Mouse (Mus musculus): ENCODE measurements around the gene Atp13a3.

- TF ChIP-seq CTCF (IDR thresholded peaks at IDR 0.05; ENCODE audit: borderline replicate concordance, extremely low read depth, insufficient read depth, insufficient read length): no peak
- TF ChIP-seq POLR2A (IDR thresholded peaks at IDR 0.05; ENCODE audit: borderline replicate concordance, extremely low read depth, insufficient read depth, insufficient read length, poor library complexity, severe bottlenecking): no peak
These were observed 29.5 kb downstream of the Atp13a3 start for GRCm38 (mm10) chr16:30376237-30376636.

Data from brain, embryonic 14.5 days (tissue).